Mouse (Mus musculus) neural tube, embryonic 10.5 days (tissue): ENCODE data around the gene Smg6.

Source experiments
- DNase-seq: peaks from one replicate; pipeline ENCODE4 v3.0.0-alpha.2; 2017; ENCODE audit warnings: low spot score; ENCODE audit errors: extremely low spot score

Gene Smg6

DNA sequence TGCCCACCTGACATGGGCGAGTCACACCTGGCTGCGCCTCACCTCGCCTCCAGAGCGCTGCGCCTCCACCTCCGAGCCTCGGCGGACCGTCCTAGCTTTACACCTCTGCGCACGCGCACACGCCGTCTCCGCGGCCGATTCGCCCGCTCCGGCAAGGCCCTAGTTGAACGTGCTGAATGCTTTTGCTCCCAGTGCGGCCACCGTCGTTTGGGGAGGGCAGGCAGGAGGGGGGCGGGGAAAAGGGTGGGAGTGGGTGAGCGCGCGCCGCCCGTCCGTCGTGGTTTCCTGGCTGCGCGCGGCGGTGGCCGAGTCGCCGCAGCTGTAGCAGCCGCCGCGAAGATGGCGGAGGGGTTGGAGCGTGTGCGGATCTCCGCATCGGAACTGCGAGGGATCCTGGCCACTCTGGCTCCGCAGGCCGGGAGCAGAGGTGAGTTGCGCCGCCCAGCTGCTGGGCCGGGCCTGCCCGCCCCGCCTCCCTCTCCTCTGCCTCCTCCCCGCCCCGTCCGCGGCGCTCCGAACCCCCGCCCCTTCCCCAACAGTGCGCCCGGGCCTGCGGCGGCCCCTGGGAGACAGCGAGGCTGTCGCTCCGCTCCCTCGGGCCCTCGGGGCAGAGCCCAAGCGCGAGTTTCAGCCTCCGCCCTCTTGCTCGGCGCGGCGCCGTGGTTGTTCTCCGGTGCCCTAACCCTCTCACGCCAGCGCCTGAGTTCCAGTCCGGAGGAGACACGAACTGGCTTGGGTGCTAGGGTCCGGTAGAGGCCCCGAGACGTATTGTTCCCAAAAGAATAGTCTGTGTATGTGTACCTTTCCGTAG, at the start of gene Smg6, which contains the start of gene Srr:
TSS of gene Smg6 (plus strand) at position 247 of the 811 bp plus-strand sequence.
TSS of gene Srr (minus strand) at position 372 of the 811 bp plus-strand sequence.
- DNase-seq = peak; percentile 99

DNA sequence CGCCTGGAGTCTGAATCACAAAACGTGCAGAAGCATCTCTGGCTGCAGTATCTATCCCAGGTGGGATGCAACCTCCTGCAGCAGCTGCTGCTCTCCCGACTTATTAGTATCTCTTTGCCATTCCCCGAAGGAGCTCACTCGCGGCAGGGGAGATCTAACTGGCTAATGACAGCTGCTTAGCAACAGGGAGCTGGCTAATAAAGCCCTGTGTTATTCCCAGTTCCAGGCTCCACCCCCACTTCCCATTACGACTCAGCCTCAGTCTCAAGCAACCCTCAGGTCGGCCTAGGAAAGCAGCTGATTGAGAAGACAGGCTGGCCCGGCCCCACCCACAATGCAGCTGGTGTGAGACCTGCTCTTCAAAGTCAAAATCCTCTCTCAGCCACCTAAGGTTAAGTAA, 48.8 kb upstream of the Smg6 start:
- peak; percentile 46 for DNase-seq

DNA sequence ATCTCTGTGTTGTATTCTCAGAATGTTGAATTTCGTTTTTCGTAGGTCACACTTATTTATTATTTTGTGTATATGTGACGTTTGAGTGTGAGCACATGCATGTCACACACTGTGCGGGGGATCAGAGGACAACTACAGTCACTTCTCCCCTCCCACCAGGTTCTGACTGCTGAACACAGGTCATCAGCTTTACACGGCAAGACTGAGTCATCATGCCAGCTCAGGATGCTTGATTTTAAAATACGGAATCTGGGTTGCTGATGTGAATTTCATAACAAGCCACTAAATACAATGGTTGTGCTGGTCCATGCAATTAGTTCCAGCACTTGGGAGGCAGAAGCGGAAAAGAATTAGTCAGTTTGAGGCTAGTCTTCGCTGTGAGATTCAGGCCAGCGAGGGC, 44.6 kb upstream of the Smg6 start:
- no peak for DNase-seq

DNA sequence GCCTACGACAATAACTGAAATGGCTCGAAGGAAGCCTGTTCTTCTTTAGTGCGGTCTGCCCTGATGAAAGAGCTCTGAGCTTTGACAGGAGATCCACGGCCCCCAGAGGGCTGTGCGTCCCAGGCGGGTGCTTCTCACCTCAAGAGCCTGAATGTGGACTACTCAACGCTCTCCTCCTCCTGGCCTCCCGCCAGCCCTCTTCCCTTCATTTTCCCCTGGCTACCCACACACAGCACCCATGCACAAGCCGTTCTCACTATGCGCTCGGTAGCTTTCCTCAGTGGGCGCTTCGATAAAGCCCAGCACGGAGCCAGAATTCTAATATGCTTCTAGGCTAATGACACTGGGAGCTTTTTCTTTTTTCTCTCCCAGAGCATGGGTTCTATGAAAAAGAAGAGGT, 43.6 kb upstream of the Smg6 start:
- no peak for DNase-seq

DNA sequence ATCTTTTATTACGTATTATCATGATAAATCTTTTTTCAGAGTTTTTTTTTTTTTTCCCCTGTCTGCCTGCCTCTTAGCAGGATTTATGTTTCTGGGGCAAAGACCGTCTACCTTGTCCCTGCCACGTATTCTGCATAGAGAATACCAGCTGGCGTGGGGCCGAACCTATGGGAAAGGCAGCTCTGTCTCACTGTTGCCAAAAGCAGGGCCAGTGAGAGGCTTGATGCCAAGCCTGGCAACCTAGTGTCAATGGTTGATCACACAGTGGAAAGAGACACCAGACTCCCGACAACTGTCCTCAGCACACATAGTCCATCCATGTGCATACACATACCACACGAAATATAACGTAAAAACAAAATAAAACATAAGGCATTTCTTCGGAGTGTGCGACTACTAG, 42.5 kb upstream of the Smg6 start:
- no peak for DNase-seq

DNA sequence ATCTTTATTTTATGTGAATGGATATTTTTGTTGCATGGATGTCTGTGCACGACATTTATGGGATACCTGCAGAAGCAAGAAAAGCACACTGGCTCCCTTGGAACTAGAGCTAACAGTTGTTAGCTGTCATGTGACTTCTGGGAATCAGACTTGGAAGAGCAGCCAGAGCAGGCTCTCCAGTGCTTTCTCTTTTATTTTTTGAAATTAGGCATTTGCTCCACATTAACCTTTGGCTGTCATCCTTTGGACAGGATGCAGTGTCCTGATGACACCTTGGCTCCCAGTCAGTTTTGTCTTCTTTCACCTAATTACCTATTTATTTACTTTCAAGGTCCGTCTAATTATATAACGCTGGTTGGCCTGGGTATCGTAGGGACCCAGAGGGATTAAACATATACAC, 31.0 kb upstream of the Smg6 start:
- DNase-seq = no peak

DNA sequence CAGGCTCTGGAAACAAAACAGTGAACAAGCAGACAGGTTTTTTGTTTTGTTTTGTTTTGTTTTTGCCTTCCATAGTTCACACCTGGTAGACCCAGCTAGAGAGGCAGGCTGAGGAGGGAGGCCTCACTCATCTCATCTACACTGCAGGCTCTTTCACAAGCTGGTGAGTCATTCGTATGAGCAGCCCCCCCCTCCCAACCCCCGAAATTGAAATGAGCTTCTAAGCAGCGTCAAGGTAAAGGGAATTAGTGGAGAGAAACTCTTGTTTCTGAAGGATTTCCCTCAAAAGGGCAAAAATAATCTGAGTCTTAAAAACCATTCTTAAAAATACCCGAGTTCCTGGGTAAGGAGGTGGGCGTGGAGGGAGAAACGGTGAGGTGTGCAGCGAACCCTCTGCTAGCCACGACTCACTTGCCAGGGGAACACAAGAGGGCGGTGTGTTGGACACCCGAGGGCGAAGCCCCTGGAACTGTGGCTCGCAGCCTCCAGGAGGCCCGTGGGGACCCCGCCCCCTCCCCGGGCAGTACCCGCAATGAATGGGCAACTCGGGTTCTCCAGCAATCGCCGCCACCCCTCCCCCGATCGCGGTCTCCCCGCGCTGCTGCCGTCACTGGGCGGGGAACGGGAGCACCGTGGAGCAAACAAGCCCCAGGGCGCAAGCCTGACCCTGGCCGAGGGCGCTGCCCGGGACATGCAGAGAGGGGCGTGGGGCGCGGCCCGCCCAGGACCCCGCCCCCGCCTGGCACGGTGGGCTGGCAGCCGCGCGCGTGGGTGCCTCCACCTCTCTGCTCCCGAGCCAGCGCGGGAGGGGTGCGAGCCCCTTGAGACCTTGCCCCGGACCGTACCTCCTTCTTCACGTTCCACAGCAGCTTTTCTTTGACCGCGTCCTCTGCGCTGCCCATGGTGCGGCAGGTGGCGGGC, 29.4 kb upstream of the Smg6 start:
- peak; percentile 72 for DNase-seq

DNA sequence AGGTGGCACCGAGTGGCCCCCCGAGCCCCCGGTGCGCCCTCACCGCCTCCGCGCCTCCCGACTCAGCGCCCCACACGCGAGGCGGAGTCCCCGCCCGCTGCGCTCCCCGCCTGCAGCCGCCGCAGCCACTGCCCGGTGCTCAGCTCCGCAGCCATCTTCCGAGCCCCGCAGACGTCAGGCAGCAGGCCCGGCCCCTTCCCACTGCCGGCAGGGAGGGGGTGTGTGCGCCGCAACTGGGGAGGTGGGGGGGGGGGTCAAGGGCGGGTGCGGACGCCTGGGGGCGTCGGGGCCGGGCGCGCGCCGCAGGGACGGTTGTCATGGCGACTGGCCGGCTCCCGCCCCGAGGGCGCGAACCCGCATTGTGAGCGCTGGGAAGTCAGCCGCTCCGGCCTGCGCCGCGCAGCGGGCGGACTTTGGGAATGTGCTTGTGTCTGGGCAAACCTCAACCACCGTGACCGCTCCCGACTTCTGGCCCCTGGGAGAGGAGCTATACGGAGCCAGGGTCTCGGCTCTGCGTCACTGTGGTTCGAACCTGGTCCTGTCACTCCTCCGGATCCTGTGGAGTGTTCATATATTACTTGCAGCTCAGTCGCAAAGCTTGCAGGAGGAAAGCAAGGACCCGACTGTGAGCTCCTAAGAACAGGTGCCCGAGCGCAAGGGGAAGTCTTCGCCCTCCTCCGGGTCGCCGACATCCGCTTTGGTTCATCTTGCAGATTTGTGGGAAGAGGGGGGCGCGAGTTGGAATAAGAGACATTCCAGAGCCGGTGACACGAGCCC, 28.5 kb upstream of the Smg6 start, which contains the start of gene Sgsm2:
TSS of gene Sgsm2 (minus strand) at position 160 of the 777 bp plus-strand sequence.
- peak; percentile 84 for DNase-seq

DNA sequence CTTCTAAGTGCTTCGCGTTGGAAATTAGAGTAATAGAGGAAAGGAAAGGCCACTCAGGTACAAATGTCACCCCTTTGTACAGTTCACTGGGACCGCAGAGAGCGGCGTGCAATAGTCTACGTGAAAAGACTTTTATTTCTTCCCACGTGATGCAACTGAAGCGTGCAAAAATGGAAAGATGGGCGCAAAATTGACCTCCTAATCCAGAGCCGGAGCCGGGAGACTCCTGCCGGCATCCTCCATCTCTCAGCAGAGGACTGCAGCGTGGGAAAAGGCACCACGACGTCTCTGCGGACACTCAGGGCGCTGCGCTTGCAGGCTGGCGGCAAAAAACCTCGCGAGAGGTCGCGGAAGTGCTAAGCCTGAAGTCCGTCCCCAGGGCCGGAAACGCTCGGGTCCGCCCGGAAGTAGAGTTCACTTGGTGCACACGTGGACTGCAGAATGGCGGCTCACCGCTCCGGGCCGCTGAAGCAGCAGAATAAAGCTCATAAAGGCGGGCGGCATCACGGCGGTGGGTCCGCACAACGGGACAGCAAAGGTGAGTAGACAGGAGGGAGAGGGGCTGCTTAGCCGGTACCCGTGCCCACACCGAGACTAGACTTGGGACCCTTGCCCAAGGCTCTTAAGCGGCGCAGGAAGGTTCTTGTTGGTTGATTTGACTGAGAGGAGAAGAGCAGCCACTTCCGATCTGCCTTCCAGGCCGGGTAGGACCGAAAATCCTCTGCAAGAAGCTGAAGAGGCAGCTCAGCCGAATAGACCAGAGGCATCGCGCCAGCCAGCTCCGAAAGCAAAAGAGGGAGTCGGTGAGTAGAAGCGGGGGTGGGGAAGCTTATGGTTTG, 27.7 kb upstream of the Smg6 start, which contains the start of gene Tsr1:
TSS of gene Tsr1 (plus strand) at position 394 of the 839 bp plus-strand sequence.
- peak; percentile 90 for DNase-seq

DNA sequence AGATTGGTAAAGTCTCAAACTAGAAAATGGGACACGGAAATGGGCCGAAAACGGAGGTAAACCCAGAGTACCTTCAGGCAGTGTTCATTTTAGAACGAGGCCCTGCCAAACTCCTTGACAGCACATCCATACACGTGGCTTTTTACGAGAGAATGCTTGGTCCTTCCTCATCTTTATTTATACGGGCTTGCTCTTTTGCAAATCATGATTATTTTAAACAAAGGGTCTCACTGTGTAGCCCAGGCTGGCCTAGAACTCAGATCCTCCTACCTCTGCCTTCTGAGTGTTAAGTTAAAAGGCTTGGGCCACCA, 27.2 kb upstream of the Smg6 start:
- no peak for DNase-seq

DNA sequence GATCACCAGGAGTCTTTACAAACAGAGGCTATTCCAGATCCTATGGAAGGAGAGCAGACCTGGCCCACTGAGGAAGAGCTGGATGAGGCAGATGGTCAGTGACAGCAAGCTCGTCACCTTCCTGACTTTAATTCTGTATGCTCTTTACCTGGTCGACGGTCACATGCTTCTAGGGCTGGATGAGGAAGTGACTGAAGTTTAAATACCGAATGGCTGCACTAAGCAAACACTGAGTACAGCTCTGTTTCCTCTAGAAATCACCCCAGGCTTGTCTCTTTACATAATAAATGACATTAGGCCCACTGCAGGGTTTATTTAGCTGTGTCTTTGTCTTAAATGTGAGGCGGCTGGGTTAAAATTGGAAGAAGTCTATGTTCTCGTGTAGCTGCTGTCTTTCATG, 24.1 kb upstream of the Smg6 start:
- no peak for DNase-seq

DNA sequence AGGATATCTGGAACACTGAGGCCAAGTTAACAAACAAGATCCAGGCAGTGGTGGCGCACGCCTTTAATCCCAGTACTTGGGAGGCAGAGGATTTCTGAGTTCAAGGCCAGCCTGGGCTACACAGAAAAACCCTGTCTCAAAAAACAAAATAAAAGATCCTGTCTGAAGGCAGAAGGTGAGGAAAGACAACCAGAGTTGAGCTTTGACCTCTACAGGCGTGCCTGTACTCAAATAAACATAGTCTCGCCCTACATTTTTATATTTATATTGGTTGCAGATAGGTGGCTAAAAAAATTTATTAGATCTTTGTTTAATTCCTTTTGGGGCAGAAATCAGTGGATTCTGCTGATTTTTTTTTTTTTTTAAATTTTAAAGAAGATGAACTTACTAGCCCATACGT, 23.2 kb upstream of the Smg6 start:
- DNase-seq = no peak

DNA sequence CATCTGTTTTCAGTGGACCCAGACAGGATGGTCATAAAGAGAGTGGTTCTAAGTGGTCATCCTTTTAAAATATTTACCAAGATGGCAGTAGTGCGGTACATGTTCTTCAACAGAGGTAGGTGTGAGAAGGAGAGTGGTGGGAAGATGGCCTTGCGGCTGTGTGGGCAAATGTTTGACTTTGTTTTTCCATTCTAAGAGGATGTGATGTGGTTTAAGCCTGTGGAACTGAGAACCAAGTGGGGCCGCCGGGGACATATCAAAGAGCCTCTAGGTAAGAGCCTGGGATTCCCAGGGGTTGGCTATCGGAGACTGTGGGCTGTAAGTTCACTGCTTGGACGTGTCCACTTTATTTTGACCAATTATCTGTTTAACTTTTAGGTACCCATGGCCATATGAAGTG, 17.8 kb upstream of the Smg6 start:
- DNase-seq = no peak

DNA sequence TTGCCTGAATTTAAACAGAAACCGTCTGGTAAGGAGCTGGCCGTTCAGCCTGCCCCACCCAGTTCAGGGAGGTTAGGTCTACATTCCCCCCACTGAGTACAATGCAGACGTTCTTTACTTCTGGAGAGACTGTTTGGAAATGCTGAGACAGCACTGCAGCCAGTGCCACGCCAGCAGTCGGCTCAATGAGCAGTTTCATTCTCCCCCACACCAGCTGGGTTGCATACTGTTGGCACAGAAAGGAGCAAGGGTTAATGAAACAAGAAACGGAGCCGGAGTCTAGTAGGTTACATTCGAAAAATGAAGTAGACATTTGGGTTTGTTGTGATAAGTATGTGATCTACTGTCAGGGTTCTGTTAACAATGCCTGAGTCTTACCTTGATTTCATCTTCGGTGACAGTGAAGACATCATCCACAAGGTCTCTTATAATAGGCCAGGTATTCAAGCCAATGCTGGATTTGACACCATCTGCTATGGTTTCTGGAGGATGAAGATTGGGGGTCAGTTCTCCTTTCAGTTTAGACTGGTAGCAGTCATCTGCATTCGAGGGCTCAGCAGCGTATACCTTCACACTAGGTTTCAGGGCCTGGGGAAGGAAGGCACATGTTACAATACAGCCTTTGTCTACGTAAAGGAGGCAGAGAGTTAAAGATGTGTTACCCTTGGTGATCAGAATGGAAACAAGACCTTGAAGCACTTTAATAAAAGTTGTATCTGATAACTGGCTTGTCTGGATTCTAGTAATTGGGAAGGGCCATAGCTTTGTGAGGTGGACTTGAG, 16.8 kb upstream of the Smg6 start:
- DNase-seq = no peak

DNA sequence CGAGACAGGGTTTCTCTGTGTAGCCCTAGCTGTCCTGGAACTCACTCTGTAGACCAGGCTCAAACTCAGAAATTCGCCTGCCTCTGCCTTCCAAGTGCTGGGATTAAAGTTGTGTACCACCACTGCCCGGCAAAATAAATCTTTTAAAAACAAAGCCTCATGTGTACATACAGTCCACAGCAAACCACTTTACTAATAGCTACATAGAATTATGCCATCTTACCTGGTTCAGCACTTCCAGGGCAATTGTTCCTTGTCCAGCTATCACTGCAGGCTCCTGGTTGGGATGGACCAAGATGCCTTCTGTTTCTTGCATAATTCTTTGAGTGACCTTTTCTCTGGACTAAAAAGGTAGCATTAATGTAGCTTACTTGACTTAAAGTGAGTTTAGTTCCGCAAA, 15.6 kb upstream of the Smg6 start:
- DNase-seq = no peak

DNA sequence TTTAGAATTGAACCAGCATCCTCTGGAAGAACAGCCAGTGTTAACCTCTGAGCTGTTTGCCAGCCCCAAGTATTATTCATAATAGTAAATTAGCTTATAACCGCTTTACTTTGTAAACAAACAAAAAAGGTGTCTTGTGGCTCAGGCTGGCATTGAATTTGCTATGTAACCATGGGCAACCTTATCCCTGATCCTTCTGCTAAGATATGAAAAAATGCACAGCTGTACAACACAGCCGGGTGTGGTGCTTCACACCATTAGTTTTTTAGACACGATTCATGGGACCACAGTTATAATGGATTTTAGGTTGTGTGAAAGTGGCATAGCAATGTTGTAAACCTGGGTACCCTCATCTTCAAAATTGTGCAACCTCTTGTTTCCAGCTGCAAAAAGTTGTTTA, 13.1 kb upstream of the Smg6 start:
- no peak for DNase-seq

DNA sequence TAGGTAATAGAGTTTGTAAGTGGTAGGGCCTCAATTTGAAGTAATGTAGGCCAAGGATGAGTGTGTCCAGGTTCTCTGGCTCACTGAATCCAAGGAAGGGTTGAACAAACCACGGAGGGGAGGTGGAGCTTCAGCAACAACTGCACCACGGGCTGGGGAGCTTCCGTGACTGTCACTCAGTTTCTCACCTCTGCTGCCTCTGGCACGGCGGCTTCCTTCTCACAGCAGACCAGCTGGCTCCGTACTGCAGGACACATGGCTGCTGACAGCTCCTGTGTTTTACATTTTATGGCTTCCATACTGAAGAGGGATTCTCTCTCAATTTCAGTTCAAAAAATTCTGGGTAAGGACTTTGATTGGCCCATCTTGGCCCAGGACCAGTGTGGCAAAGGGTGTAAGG, 6.4 kb upstream of the Smg6 start:
- DNase-seq = no peak

DNA sequence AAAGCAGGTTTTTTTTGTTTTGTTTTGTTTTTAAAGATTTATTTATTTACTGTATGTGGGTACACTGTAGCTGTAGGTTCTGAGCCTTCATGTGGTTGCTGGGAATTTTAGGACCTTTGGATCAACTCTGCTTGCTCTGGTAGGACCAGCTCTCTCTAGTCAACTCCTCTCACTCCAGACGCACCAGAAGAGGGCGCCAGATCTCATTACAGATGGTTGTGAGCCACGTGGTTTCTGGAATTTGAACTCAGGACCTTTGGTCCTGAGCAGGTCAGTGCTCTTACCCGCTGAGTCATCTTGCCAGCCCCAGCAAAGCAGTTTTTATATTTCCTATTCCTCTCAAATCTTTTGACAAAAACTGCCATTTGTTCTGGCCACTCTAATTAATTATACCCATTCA, 1.5 kb upstream of the Smg6 start:
- no peak for DNase-seq

DNA sequence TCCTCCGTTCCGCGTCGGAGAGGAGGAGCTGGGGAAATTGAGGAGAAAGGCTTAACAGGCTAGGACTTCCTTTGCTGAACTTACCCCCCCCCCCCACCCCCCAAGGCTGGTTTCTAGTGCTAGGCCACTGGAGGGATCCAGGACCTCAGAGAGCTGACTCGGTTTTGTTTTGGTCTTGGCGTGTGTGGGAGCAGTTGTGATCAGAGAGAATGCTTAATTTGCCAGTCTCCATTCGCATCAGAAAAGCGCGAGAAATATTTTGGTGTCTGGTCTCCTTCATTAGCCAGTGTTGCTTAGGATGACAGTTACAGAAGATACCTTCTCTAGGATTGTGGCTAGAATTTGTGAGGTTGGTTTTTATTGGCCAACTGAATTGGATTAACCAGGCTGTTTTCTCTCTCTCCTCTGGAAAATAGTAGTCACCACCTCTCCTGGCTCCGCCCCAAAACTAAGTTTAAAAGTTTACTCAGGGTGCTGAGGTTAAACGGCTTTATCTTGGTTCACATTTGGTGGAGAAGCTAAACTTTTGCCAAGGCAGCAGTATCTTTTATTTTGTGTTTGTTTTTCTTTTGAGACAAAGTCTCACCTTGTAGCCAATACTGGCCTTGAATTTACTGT, 874 bp downstream of the Smg6 start:
- DNase-seq = no peak
